Mouse (Mus musculus) kidney, adult 10 weeks (tissue): Measurements from ENCODE around the gene Fam102b. TPM values are rescaled to one million over a fixed set of nuclear protein-coding genes. Genes with fewer than 3 reads are reported as not detected.

Source experiments
- polyA plus RNA-seq: library from polyadenylated mRNA; stranded (reverse); fragments of 350-450 nt; fragmentation: Illumina TruSeq; extraction: RNeasy Lipid Tissue Mini Kit (QIAGEN cat#74804); gene quantifications from one replicate; pipeline ENCODE4 v1.2.3, GENCODE M21; 2014; ENCODE audit warnings: low read depth, low replicate concordance

The Fam102b gene
- polyA plus RNA-seq = 30.0 TPM

DNA sequence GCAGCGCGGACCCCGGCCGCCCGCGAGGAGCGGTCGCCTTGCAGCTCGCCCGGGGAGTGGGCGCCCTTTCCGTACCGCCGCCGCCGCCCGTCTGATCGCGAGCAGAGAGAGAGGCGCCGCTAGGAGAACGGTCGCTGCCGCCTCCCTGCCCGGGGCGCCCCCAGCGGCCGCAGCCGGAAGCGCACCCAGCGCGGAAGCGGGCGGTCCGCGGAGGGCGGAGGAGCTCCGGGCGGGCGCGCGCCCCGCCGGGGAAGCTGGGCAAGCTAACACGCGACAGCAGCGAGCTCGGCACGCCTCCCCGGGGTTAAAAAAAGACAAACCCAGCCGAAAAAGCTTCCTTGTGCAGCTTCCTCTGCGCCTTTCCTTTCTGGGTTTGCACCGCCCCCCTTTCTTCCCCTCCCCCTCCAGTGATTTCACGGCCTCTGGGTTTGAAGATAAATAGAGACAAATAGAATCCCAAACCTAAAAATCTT is at the start of gene Fam102b:
Gene Fam102b, minus strand, starts transcription at position 93 of the 473 bp plus-strand sequence.

DNA sequence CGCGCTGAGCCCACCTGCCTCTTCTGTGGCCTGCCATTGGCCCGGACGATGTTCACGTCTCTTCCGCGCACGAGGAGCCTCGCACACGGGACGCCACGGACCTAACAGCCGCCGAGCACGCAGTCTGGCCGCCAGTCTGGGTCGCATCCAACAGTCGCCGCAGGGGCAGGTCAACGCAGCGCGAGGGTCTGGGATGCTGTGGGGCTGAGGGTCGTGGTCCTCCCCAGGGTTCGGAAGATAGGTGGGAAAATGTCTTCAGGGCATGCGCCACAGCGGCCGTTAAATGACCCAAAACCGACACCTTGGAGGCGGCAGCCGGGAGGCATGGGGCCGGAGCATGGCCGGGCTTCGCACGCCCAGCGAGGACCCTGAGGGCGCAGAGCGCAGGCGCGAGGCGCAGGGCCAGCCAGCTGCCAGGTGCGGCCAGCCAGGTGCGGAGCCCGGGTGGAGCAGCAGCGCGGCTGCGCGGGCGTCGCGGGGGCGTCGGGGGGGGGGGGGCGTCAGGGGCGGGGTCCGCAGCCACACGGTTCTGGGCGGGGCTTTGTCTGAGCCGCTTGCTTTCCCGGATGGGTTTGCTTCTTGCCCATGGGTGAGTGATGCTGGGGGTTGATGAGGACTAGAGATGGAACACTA is 87.3 kb downstream of the Fam102b start, which contains the start of gene Gm9857:
Gene Gm9857, minus strand, starts transcription at position 445 of the 633 bp plus-strand sequence.

GRCm38 (mm10) chr3:108939573-108939972 is 87.8 kb downstream of the Fam102b start, which contains the start of gene Henmt1:
Gene Henmt1, plus strand, starts transcription at chr3:108939873.

Other genes with a start within 250 kb of the Fam102b start
- 135 TPM for gene Stxbp3, start 187.1 kb downstream of the Fam102b start, polyA plus RNA-seq
- not detected for gene Fndc7, start 137.6 kb downstream of the Fam102b start, polyA plus RNA-seq
- 91.9 TPM for gene Prpf38b, start 115.9 kb downstream of the Fam102b start, polyA plus RNA-seq
- not detected for gene Henmt1, start 87.7 kb downstream of the Fam102b start, polyA plus RNA-seq
- not detected for gene Gm9857, start 87.2 kb downstream of the Fam102b start, polyA plus RNA-seq
- not detected for gene Slc25a54, start 52.9 kb upstream of the Fam102b start, polyA plus RNA-seq
- gene Slc25a24, start 95.5 kb upstream of the Fam102b start, polyA plus RNA-seq = 12.0 TPM